Mouse (Mus musculus): Measurements from ENCODE around the gene Egln3.

GRCm38 (mm10) chr12:54247835-54248234, 44.2 kb upstream of the Egln3 start:
- TF ChIP-seq EP300 (IDR thresholded peaks at IDR 0.05; ENCODE audit: low read depth) (no peak), CTCF (IDR thresholded peaks at IDR 0.05; ENCODE audit: low read depth) (no peak)
